Mouse (Mus musculus) activated CD4-positive, CD25-positive, alpha-beta regulatory T cell (primary cell): ENCODE measurements around the gene Mydgf. TPM values are rescaled to one million over a fixed set of nuclear protein-coding genes. Genes with fewer than 3 reads are reported as not detected.

Experiments used
- polyA plus RNA-seq, 2 experiments: library from polyadenylated mRNA; unstranded; fragments of 100-300 nt; shearing (Covaris generic); gene quantifications; one replicate each; pipeline ENCODE4 v1.2.1; 2017

Mydgf gene
- polyA plus RNA-seq = 10 to 100 TPM; 57.9 to 59.9 TPM

DNA sequence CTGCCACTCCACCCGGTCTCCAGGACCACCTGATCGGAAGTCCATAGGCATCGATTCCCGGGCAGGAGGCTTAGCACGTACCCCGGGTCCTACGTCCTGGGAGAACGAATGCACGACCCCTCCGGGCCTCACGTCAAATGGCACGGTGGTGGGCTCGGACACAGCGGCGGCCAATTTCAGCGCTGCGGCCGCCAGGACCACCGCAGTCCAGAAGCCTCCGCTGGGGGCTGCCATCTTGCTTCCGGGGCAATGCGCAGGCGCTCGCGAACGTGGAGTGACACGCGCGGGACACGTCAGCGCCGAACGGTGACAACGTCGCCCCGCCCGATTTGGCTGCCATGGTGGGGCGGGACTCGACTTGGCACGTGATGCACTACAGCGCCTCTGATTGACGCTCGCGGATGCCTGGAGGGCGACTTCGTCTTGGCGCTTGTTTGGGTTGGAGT, at the start of gene Mydgf:
Gene Mydgf (minus strand): TSS at position 263 of the 446 bp plus-strand sequence.

DNA sequence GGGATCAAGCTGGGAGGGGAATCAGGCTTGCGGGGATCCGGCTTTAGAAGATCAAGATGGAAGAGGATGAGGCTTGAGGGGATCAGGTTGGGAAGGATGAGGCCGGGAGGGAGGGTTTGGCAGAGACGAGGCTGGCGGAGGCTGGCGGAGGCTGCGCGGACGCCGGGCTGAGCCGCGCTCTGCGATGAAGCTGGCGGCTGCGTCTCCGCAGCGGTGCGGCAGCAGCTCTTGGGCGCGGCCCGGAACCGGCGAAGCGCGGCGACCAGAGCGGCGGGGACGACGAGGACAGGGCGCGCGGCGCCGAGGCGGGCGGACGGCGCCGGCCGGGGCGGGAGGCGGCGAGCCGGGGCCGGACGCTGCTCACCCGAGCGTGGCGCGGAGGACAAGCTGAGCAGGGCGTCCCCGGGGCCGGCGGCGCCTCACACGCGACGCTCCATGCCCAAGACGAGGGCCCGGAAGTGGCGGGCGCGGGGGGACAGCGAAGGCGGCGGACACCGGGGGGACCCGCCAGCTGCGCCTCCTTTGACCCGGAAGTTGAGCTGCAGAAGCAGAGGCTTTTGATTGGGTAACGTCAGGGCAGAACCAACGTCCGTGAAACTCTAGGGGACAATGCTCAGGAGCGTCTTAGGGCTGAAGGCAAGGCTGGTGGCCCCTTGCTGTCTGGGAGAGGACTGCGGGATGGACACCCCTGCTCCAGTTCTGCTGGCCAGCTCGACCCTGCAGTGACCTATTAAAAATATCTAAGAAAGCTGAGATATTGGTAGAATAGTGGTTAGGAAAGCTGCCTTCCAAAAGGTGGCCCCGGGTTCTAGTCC, 34.9 kb upstream of the Mydgf start, which contains the start of gene Dpp9:
Gene Dpp9 (minus strand): TSS at position 529 of the 815 bp plus-strand sequence.

DNA sequence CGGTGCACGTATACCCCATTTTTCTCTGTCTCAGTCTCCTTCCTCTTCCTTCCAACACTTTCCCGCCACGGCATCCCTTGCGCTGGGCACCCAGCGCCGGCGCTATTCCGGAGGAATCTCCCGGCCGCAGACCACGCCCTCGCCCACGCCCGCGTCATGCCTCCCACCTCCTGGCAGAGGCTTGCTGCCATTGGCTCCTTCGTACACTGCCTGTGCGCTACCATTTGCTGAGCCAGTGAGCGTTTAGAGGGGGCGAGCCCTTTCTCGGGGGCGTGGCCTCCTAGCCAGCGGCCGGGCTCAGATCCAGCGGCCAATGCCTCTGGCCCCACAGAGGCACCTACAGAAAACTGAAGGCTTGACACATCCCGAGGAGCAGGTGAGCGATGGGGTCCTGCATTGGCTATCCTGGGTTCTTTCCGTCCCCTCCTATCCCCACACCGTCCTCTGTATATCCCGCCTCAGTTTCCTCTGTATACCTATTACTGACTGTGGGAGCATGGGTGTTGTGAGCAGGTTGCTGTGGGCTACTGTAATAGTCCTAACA, 21.4 kb downstream of the Mydgf start, which contains the start of gene Tnfaip8l1:
Gene Tnfaip8l1 (plus strand): TSS at position 247 of the 544 bp plus-strand sequence.

DNA sequence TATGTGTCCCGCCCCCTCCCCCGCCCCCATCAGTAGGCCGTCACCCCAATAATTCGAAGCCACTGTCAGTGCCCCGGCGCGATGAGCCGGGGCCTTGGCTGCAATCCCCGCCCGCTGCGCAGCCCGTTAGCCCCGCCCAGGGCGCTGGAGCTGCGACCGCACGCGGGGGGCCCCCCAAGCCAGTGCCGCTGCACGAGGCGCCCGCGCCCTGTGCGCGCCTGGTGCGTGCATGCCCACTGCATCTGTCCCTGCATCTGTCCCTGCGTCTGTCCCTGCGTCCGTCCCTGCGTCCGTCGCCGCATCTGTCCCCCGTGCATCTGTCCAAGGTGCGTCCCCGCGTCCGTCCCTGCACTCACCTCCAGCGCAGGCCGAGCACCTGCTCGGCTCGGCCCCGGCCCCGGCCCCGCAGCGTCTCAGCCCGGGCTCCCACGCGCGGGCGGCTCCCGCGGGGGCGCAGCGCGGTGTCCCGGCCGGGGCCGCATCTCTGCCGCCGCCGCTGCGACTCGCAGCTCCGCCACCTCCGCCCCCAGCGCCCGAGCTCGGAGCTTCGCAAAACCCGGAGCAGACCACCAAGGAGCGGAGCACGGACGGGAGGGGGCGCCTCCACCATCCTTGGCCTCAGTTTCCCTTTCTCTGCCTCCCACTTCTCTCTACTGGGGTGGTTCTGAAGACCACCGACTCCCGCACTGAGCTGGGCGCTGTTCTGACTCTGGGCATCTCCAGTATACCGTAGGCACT, 43.7 kb downstream of the Mydgf start, which contains the start of gene Sema6b:
Gene Sema6b (minus strand): TSS at position 486 of the 738 bp plus-strand sequence.

Other genes with a start within 250 kb of the Mydgf start
- gene Zfp119b, start 234.4 kb downstream of the Mydgf start, polyA plus RNA-seq = 10 to 100 TPM in 1 of 2 experiments, 1 to 10 TPM in 1; 9.2 to 13.1 TPM
- 10 to 100 TPM; 43.1 to 73.4 TPM for gene Ebi3, start 231.3 kb downstream of the Mydgf start, polyA plus RNA-seq
- gene Yju2, start 224.8 kb downstream of the Mydgf start, polyA plus RNA-seq = 10 to 100 TPM; 29.4 to 44.6 TPM
- gene Shd, start 213.5 kb downstream of the Mydgf start, polyA plus RNA-seq = under 1 TPM; 0.17 to 0.95 TPM
- under 1 TPM in 1 of 2 experiments, not detected in 1; 0.93 TPM for gene Fsd1, start 197.4 kb downstream of the Mydgf start, polyA plus RNA-seq
- gene Stap2, start 178.3 kb downstream of the Mydgf start, polyA plus RNA-seq = under 1 TPM; 0.31 to 0.97 TPM
- gene Mpnd, start 178.2 kb downstream of the Mydgf start, polyA plus RNA-seq = 100 to 1,000 TPM; 106 to 109 TPM
- 100 to 1,000 TPM; 159 to 164 TPM for gene Sh3gl1, start 147.3 kb downstream of the Mydgf start, polyA plus RNA-seq
- gene Chaf1a, start 143.5 kb downstream of the Mydgf start, polyA plus RNA-seq = 10 to 100 TPM in 1 of 2 experiments, 1 to 10 TPM in 1; 4.0 to 11.4 TPM
- gene Ubxn6, start 108.9 kb downstream of the Mydgf start, polyA plus RNA-seq = 10 to 100 TPM; 76.4 TPM
- gene Hdgfl2, start 104.3 kb downstream of the Mydgf start, polyA plus RNA-seq = 100 to 1,000 TPM in 1 of 2 experiments, 10 to 100 TPM in 1; 97.9 to 101 TPM
- not detected for gene Plin4, start 74.1 kb downstream of the Mydgf start, polyA plus RNA-seq
- gene Plin5, start 66.3 kb downstream of the Mydgf start, polyA plus RNA-seq = not detected
- under 1 TPM in 1 of 2 experiments, not detected in 1; 0.74 TPM for gene Lrg1, start 61.9 kb downstream of the Mydgf start, polyA plus RNA-seq
- under 1 TPM; 0.12 to 0.44 TPM for gene Sema6b, start 43.6 kb downstream of the Mydgf start, polyA plus RNA-seq
- gene Tnfaip8l1, start 21.4 kb downstream of the Mydgf start, polyA plus RNA-seq = 10 to 100 TPM; 32.7 to 39.4 TPM
- gene Dpp9, start 35.0 kb upstream of the Mydgf start, polyA plus RNA-seq = 10 to 100 TPM; 19.0 to 43.4 TPM
- gene Fem1a, start 72.9 kb upstream of the Mydgf start, polyA plus RNA-seq = 10 to 100 TPM; 10.3 to 12.3 TPM
- 1 to 10 TPM; 4.8 to 8.9 TPM for gene Ticam1, start 92.9 kb upstream of the Mydgf start, polyA plus RNA-seq
- gene Plin3, start 109.0 kb upstream of the Mydgf start, polyA plus RNA-seq = 10 to 100 TPM; 22.9 to 32.3 TPM
- under 1 TPM in 1 of 2 experiments, not detected in 1; 0.33 TPM for gene Arrdc5, start 116.4 kb upstream of the Mydgf start, polyA plus RNA-seq
- gene Uhrf1, start 119.4 kb upstream of the Mydgf start, polyA plus RNA-seq = 10 to 100 TPM; 13.1 to 31.3 TPM
- gene Kdm4b, start 142.1 kb upstream of the Mydgf start, polyA plus RNA-seq = 10 to 100 TPM; 33.2 to 40.2 TPM